12 mouse cellular contexts compared by ENCODE assay signal in the genomic region with DNA sequence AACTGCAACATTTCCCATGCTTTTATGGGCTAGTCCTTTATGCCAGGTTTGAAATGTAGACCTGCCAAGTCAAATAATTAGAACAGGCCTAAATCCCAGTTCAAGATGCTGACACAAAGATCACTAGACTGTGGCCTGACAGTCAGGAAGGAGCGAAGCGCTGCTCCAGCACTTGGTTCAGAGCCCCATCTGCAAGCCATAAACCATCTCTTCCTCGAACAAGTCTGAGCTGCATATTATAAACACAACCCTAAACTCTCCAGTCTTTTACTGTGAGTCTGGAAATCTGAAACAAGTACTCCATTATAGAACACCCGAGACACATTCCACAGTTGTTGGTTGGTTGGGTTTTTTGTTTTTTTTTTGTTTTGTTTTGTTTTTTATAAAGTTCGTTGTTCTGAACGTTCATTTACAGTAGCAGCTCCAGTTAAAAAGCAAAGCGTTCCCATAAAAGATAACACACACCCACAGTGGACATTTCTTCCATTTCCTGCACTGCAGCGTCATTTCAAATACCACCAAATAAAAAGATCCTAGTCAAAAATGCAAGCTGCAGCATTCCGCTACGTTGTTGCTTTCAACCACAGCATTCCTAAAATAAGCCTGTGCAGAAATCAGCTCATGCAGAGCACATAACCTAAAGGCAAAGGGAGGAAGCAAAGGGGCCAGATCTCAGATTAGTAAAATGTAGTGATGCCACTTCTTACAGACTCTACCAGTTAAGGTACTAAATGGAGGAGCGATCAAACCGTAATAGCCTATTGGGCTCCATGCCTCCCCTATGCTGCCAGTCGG.
DNase-seq lines count a peak whose midpoint lies in the region; ATAC-seq and TF ChIP-seq lines count a peak whose summit lies in the region.
"Had no signal": no experiment of that assay in that cellular context is flagged by ENCODE, and none has a peak within 500 bp of the region (broad histone marks: within the 10 kb centered on the region; RNA-seq: fewer than 3 reads in every experiment).

No protein-coding gene starts in this region.

- WGBS in heart, adult 2 months: 65% methylated on average over 13 of the region's 13 CpGs
- 63% methylated on average over 13 of the region's 13 CpGs for WGBS in lung, adult 2 months
- 61% methylated on average over 13 of the region's 13 CpGs for WGBS in kidney, embryonic 15.5 days
- 66% methylated on average over 13 of the region's 13 CpGs for WGBS in stomach, embryonic 16.5 days

- no peaks in the 10 kb centered on the region for H3K9me3 ChIP-seq in kidney, embryonic 15.5 days (replicated peaks)
- H3K9me3 ChIP-seq in stomach, embryonic 16.5 days (replicated peaks; ENCODE audit: control insufficient read depth, low read length): no peaks in the 10 kb centered on the region
- H3K9me3 ChIP-seq: heart, embryonic 10.5 days; megakaryocyte, embryonic 14.5 days had no signal

- H3K36me3 ChIP-seq in heart, adult 2 months (ENCODE audit: control insufficient read depth, insufficient read depth, low read length): no peaks in the 10 kb centered on the region
- H3K36me3 ChIP-seq in kidney, embryonic 15.5 days: peaks cover 12% of the 10 kb centered on the region; the same call in 1 of the 2 replicates
- H3K36me3 ChIP-seq in stomach, embryonic 16.5 days (ENCODE audit: control insufficient read depth, insufficient read depth, low read length): no peaks in the 10 kb centered on the region

- intact Hi-C loops in heart, adult 2 months (cut with DNase I): no loop called here
- intact Hi-C loops in heart, postnatal 10 days (cut with DNase I): no loop called here

- DNase-seq in heart, adult 2 months: no peak
- no peak for DNase-seq in heart, postnatal 10 days
- peak; percentile 21 for DNase-seq in lung, postnatal 10 days
- DNase-seq in lung, adult 2 months: no peak
- DNase-seq in spleen, postnatal 14 days (ENCODE audit: low spot score in 2 of 2): no peak
- no peak for DNase-seq in adrenal gland, postnatal 4 days (ENCODE audit: low spot score in 2 of 2)
- DNase-seq: B cell, adult 2 months; cerebellum, adult 18-20 months had no signal

- no peak overlapping the region for H3K4me3 ChIP-seq in heart, adult 2 months
- H3K4me3 ChIP-seq in lung, adult 2 months (replicated peaks; ENCODE audit: extremely low read depth, low read depth, low read length): no peak overlapping the region
- no peak overlapping the region for H3K4me3 ChIP-seq in kidney, embryonic 15.5 days (replicated peaks)
- no peak overlapping the region for H3K4me3 ChIP-seq in stomach, embryonic 16.5 days (replicated peaks; ENCODE audit: low read length)
- H3K4me3 ChIP-seq: heart, embryonic 10.5 days; megakaryocyte, embryonic 14.5 days had no signal

- no peak overlapping the region for H3K4me2 ChIP-seq in kidney, embryonic 15.5 days
- no peak overlapping the region for H3K4me2 ChIP-seq in stomach, embryonic 16.5 days (ENCODE audit: low read depth, low read length)

- H3K9ac ChIP-seq in heart, adult 2 months (ENCODE audit: low read depth, low read length): no peak overlapping the region
- H3K9ac ChIP-seq in kidney, embryonic 15.5 days: no peak overlapping the region
- no peak overlapping the region for H3K9ac ChIP-seq in stomach, embryonic 16.5 days (ENCODE audit: low read length)

- TF ChIP-seq CTCF in heart, adult 2 months (IDR thresholded peaks at IDR 0.05): no peak
- no peak for TF ChIP-seq CTCF in lung, adult 2 months (IDR thresholded peaks at IDR 0.05; ENCODE audit: insufficient read depth, low read length)

- H3K27me3 ChIP-seq in heart, adult 2 months (ENCODE audit: control insufficient read depth, insufficient read depth, low read length): no peaks in the 10 kb centered on the region
- no peaks in the 10 kb centered on the region for H3K27me3 ChIP-seq in kidney, embryonic 15.5 days
- no peaks in the 10 kb centered on the region for H3K27me3 ChIP-seq in stomach, embryonic 16.5 days (ENCODE audit: control insufficient read depth, insufficient read depth, low read length)
- H3K27me3 ChIP-seq: megakaryocyte, embryonic 14.5 days had no signal

- H3K27ac ChIP-seq in heart, adult 2 months: peak overlapping the region; percentile 8; the same call in 1 of the 2 replicates
- peak overlapping the region; percentile 70; the same call in 1 of the 2 replicates for H3K27ac ChIP-seq in kidney, embryonic 15.5 days
- H3K27ac ChIP-seq in stomach, embryonic 16.5 days (ENCODE audit: low read length): peak overlapping the region; percentile 69
- H3K27ac ChIP-seq: heart, embryonic 10.5 days had no signal

- no peaks in the 10 kb centered on the region; the same call in 1 of the 2 replicates for H3K79me2 ChIP-seq in heart, adult 2 months (replicated peaks; ENCODE audit: control insufficient read depth, insufficient read depth, low read length)

- no peak for TF ChIP-seq EP300 in heart, adult 2 months (IDR thresholded peaks at IDR 0.05; ENCODE audit: insufficient read depth, low read depth, low read length)

- H3K4me1 ChIP-seq in heart, adult 2 months (ENCODE audit: control insufficient read depth, insufficient read depth, low read length): peaks cover 5% of the 10 kb centered on the region
- H3K4me1 ChIP-seq in lung, adult 2 months (ENCODE audit: control insufficient read depth, insufficient read depth, low read length): peaks cover 6% of the 10 kb centered on the region
- peaks cover 12% of the 10 kb centered on the region for H3K4me1 ChIP-seq in kidney, embryonic 15.5 days
- peaks cover 20% of the 10 kb centered on the region for H3K4me1 ChIP-seq in stomach, embryonic 16.5 days (ENCODE audit: control insufficient read depth, insufficient read depth, low read length)
- H3K4me1 ChIP-seq: heart, embryonic 10.5 days; megakaryocyte, embryonic 14.5 days had no signal

- TF ChIP-seq POLR2A in heart, adult 2 months (IDR thresholded peaks at IDR 0.05; ENCODE audit: insufficient read depth, low read depth, low read length): no peak
- no peak for TF ChIP-seq POLR2A in lung, adult 2 months (IDR thresholded peaks at IDR 0.05; ENCODE audit: borderline replicate concordance, extremely low read depth, low read depth, low read length)

- ATAC-seq in kidney, embryonic 15.5 days (replicated peaks; ENCODE audit: low FRiP score): 0 out of 2 replicates have a peak, but pooled peaks have one; percentile 46
- no peak for ATAC-seq in stomach, embryonic 16.5 days (ENCODE audit: insufficient read depth, low FRiP score)

Comparison
In these comparisons a context has a peak if more than half of its experiments do, and no peak if none do; other contexts are left out.
1. H3K27ac ChIP-seq: peak in every context shown above with its lines; median percentile 70 in kidney, embryonic 15.5 days; 69 in stomach, embryonic 16.5 days; 8 in heart, adult 2 months.